Mouse (Mus musculus): ENCODE results near the gene Atp6v0c. TPM values are rescaled to one million over a fixed set of nuclear protein-coding genes. Genes with fewer than 3 reads are reported as not detected.

Gene Atp6v0c
- 1,000 to 10,000 TPM; 1,111 to 1,205 (median 1,168) TPM for total RNA-seq (2022)

DNA sequence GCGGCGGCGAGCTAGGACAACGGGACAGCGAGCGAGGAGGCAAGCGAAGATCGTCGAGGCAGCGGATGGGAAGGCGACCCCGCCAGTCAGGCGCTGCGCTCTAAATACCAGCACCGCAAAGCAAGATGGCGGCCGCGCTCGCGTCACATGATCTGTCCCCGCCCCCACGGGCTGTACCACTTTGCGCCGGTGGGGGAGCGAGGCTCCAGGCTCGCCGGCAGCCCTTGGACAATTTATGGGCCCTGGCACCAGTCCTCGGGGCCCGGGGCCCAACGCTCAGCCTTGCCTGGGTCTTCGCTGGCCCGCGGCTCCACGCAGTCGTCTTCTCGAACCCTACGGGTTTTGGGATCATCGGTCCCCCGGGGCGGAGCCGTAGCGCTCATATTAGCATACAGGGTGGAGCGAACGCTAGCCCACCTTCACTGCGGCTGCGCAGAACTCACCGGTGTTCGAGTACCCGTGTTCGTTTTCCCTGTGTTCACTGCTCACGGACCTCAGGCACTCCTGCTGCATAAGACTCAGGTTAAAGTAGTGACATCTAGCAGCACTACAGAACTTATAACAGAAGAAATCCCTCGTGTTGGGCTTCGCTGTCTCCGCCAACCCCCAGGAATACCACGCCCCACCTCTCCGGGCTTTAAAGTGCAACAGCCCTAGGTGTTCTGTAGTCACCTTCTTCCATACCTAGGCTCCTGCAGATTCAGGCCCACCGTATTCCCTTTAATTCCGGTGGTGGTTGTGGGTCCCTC is at the start of gene Atp6v0c:
TSS of gene Atp6v0c (minus strand) at position 386 of the 749 bp plus-strand sequence.
- peak; percentile 94 to 96 for DNase-seq (ENCODE audit: low spot score in 2 of 2)

DNA sequence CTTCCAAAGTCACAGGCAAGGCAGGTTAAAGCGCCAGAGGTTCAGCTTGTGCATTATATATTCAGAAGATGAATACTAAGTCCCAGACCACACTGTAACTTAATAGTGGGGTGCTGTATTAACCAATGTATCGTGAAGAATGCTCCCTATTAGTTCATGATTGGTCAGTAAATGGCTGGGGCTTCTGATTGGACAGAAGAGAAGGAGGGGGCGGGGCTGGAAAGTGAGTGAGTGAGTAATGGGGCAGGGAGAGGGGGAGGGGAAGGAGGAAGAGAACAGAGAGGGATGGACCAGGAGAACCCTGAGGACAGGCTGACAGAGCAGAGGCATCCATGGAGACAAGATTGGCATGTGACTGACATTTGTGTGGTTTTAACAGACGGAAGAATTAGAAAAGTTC is 47.3 kb upstream of the Atp6v0c start:
- no peak for DNase-seq (ENCODE audit: low spot score in 2 of 2)

DNA sequence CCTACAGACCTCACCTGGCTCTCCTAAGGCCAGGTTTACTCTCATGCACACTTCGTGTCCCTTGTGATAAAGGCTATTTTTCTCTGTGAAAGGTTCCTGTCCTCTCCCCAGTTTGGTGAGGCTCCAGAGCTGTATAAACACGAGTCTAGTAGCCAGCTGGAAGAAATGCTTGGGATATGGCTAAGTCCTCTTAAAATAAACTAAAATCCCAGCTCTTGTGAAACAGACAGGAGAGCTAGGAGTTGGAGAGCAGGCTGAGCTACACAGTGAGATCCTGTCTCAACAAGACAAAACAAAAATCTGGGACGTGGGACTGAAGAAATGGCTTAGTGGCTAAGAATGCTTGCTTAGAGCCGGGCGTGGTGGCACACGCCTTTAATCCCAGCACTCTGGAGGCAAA is 43.7 kb upstream of the Atp6v0c start:
- no peak for DNase-seq (ENCODE audit: low spot score in 2 of 2)

DNA sequence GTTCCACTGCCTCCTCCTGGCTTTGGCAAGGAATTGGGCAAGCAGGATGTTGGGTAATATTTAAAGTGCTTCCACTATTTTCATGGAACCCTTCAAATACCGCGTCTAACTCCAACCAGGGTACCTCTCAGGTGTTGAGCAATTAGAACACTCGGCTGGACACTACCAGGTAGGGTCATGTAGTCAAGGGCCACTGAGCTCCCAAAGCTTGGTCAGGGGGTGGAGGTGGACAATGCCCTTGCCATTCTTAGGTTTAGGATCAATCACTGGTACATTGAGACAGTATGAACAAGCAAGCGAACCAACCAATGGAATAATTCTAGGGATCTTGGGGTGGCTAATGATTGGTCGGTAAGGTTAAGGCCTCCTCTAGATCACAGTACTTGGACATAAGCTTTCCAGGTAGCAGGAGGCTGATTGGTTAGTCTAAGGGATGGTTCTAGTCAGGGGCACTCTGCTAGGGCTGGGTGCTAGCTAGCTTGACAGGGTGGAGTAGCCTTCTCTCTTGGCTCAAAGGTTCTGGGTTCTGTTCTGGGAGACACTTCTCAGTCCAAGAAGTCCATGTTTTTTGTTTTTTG is 43.0 kb upstream of the Atp6v0c start:
- DNase-seq (ENCODE audit: low spot score in 2 of 2): no peak

DNA sequence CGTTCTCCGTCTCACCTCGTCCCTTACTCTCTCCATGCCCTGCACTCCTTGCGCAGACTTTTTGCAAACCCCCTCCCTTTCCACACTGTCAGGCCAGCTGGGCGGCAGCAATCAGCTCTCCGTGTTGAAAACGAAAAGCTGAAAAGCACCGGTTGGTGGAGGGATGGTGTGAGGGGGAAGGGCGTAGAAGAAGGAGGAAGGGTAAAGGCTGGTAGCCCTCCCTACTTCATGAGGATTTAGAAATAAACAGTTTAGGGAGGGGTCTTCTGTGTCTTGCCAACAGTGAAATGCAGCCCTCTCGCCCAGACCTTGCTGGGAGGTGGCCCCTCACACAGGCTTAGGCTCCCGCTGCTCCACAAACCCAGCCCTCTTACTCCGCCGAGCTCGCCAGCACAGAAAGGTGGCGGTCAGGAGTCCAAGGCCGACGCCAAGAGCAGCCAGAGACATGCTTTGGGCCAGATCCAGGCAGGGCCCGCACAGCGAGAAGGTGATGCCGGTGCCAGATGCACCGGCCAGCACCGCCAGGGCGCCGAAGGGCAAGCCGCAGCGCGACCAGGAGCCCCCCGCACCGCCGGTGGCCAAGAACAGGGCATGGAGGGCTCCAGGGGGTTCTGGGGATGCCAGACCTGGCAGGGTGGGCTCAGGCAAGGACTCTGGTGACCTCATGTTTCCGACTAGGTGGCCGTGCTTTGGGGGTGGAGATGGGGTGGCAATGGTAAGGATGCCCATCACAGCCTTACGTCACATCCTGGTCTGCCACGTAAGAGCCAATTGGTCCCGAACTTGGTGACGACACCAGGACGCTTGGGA is 42.3 kb upstream of the Atp6v0c start:
- DNase-seq (ENCODE audit: low spot score in 2 of 2): peak; percentile 62 to 89

DNA sequence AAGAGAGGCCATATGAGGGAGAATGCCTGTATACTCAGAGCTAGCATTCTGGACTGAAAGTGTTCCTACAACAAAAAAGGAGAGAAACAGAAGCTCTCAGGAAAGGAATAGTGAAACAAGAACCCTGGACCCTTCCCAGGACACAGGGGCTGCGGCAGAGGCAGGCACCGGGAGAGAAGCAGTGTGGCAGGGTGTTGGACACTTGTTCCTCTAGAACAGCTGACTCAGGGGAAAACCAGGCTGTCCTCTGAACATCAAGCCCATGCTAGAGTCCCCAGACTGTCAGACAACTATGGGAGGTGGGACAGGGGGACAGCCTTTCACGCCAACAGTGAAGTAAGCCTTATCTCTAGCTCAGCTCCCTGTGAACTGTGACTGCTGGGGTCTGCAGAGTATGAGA is 41.1 kb upstream of the Atp6v0c start:
- DNase-seq (ENCODE audit: low spot score in 2 of 2): no peak

DNA sequence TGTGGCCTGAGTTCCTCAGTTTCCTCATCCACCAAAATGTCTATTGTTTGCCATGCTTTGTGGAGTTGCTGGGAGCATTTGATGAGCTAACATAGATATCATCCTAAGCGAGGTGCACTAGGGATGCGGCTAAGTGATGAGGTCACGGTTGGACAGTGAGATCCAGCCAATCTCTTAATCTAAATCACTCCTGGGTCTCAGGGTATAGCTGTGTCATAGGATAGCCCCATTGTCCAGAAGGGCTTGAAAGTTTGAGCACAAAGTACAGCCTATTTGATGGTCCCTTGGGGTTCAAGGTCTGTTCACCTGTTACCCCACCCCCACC is 40.4 kb upstream of the Atp6v0c start:
- DNase-seq (ENCODE audit: low spot score in 2 of 2): no peak

DNA sequence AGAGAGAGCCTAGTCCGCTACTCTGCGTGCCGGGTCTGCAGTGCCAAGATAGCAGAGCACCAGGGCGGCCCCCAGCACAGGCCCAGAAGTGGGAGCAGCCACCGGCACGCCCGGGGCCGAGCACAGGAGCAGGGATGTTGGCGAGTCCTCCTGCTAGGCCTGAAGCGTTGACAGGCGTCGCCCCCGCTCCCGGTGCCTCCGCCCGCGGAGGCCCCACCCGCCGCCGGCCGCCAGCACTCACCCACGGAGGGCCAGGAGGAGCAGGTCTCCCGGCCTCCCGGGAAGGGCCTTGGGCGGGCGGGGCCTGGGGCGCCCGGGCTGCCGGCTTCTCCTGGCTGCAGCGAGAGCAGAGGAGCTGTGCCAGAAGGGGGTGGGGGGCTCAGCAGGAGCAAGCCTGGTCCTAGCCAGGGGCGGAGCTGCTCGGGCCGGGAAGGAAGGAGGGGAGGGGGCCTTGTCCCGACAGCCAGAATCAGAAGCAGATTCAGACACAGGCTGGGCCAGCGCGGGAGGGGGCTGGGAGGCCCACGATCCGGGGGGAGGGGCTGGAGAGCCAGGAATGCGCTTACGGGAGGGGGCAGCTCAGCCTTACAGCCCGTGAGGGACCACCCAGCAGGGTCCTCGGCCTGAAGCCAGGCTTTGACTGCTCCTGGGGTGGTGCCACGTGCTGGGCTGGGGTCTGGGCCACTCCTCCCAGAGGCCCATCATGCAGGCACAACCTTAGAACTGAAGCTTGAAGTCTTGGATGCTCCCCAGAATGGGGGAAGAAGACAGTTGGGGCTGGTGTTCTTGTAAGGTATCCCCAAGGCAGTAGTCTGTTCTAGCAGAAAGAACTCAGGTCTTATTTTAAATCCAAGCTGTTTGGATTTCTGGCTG is 39.8 kb upstream of the Atp6v0c start, which contains the start of gene Ntn3:
TSS of gene Ntn3 (minus strand) at position 489 of the 873 bp plus-strand sequence.
- no peak for DNase-seq (ENCODE audit: low spot score in 2 of 2)

DNA sequence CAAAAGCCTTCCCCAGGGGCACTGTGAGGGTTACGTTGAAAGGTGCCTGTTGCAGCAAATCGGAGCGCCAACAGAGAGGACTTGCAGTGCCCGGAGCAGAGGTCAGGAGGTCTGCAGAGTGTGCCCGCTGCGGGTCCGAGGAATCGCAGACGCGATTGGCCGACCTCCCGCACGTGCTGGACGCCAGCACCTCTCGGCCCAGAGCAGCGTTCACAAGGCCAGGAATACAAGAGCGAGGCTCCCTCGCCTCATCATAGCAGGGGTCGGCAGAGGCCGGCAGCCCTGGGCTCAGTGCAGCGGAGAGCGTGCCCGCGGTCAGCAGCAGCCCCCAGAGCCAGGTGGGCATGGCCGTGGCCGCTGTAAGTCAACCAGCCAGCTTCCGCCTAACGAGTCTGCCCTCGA is 39.1 kb upstream of the Atp6v0c start:
- no peak for DNase-seq (ENCODE audit: low spot score in 2 of 2)

DNA sequence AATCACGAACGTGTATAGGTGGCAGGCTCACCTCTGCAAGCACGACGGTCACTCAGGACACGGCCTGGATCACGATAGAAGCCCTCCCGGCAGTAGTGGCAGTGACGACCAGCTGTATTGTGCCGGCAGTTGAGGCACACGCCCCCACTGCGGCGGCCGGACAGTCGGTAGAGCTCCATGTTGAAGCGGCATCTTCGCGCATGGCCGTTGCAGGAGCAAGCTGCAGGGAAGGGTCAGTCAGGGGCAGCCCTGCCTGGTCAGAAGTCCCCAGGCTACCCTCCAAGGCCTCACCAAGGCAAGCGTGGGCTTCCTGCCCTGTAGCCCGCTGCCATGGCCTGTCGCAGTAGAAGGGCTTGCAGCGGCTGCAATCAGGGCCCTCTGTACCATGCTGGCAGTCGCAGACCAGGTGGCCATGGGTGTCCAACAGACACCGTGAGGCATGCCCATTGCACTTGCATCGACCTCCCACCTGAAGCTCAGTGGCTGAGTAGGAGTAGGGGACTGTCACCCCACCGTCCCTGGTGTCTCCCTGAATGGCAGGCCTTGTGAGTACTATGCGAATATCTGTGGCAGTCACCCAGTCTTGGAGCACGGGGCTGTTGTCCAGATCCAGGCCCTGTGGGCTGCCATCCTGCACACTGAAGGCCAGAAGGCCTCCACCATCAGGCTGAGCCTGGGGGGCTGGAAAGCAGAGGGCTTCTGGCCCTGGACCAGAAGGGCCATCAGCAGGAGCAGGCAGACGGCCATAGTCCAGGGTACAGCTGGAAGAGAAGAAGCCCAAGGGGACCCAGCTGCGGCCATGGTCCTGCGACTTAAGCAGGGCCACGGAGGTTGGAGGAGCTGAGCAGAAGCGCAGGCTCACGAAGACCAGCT is 38.5 kb upstream of the Atp6v0c start:
- no peak for DNase-seq (ENCODE audit: low spot score in 2 of 2)

DNA sequence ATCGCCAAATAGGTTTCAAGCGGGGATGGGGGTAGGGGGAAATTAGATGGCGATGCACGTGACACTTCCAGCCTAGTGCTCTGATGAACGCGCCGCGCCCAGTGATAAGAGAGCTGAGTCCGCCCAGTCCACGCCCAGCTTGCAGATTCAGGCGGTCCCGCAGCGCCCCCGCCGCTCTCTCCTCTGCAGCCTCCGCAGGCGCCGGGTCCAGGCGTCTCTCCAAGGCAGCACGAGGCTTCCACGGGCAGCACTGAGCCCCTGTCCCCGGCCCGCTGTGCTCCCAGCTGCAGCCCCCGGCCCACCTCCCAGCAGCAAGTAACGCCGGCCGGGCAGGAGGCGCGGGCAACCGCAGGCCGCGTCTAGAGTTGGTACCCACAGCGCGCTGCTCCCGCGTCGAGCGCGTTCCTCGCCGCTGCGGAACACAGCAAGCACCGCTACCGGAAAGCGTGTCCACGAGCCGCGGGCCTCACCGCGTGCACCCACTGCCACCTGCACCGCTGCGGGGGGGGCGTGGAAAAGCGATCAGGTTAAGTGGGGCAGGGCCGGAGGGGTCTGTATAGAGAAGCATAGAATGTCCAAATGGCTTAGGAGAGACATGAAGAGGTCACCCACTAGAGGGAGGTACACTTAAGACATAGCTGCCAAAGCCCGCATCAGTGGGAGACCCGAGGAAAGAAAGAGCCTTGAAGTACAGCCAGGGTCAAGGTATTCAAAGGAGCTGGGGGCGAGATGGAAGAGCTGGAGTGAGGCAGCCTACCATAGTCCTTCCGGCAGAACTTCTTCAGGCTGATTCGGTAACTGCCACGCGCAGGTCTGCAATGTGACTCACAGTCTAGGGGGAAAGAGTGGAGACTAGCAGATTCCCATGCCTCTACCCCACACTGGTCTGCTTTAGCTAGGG is 37.2 kb upstream of the Atp6v0c start:
- DNase-seq (ENCODE audit: low spot score in 2 of 2): peak; percentile 59 to 81

DNA sequence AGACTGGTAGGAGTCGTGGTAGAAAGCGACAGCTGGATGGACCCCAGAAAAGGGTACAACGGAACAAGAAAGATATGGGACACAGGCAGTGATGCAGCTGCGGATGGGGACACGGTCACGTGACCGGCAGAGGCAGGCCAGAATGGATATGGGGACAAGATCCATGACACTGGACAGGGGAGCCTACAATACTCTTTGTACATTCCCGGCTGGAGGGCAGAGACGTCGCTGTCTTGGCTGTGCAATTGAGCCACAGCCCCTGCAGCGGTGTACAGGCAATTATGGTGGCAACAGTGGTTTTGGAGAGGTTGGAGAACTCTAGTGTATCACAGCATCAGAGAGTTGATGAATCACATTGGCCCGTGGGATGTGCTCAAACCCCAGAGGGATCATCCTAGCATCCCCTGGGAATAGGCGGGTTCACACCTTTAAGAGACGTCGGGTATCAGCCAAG is 36.4 kb upstream of the Atp6v0c start:
- DNase-seq (ENCODE audit: low spot score in 2 of 2): peak in 1 of 2 experiments; percentile 67

DNA sequence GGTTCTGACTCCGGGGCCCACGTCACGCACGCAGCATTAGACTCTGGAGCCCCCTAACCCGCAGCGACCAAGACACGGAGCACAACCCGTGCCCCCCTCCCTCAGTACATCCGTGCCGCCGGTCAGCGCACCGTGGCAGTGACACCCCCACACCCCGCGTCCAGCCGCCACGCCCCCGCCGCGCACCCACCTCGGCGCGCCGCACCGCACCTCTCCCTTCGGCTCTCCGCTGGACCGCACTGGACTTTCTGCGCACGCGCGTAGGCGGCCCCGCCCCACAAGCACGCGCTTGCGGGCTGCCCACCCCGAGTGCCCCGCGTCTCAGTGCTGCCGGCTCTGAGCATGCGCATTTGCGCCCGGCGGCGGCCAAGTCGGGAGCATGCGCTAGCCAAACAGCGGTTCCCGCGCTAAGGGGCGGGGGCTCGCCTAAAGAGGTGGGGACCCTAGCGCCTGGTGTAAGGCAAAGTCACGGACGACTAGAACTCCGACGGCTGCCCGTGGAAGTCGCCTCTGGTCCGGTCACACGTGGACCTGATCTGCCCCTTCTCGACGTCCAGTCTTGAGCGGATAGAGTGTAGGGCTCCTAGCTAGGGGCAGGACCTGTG is 35.9 kb upstream of the Atp6v0c start, which contains the start of gene Tbc1d24:
TSS of gene Tbc1d24 (minus strand) at position 279 of the 605 bp plus-strand sequence.
- DNase-seq (ENCODE audit: low spot score in 2 of 2): peak; percentile 90 to 93

DNA sequence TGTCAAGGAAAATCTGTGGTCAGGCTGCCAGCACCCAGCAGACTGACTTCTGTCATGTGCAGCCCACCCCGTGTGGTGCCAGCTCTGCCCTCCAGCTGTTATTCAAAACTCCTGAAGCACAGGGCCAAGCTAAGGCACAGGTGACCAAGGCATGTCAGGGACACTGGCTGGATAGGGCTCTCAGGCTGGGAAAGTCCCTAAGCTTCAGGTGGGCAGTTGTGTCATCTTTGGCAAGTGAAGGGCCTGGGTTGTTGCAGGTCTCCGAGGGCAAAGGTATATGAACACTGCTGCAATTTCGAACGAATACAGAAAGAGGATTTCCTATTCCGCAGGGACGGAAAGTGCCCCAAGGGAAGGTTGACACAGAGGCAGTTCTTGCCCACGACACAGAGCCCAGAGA is 35.3 kb upstream of the Atp6v0c start:
- DNase-seq (ENCODE audit: low spot score in 2 of 2): no peak

DNA sequence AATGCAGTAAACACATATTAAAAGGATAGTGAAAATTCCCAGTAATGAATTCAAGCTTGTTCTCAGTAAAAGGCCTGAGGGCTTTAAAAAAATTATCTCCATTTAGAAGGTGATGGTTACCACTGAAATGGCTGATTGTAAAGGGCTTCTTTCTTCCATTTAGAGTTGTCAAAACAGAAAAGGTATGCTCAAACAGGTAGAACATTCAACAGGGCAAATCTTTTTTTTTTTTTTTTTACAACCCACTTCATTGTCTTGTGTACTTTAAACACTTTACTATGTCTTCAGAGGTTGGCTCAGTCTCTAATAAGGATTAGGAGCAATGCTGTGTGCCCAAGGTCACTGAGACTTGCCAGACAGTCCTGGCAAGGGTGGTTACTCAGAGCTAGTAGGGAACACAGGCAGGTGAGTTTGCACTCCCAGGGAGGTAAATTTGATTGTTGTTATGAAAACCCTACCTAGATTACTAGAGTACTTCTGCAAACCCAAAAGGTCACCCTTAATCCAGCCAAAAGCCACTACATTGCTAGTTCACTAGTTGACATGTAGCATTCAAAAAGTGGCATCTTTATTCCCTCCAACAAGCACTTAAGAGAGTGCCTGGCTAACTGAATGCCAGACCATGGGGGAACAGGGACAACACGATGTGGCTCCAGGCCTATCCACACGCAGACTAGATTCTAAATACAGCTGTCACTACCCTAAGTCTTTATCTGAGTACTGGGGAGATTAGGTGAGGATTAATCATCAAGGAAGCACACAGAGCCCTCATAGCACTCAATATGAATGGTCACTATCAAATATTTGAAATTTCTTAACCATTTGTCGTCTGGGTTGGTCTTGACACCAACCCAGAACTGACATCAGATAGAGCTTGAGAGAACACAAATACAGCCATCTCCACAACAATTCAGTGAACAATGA is 34.4 kb upstream of the Atp6v0c start:
- no peak for DNase-seq (ENCODE audit: low spot score in 2 of 2)

DNA sequence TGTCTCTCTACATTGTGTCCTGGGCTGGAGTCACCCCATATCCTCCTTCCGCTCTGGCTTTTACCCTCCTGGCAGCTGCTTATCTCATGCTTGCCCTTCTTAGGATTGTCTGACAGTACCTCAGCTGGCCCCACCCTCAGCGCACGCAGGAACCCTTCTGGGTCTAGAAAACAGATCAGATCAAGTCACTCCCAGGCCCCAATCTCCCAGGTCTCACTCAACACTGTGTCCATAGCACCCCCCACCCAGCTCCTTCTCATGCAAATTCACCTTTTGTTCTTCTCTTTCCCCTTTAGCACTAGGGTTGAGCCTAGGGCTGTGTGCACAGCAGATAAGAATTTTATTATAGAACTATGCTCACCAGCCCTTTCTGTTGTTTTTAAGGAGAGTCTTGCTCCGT is 33.6 kb upstream of the Atp6v0c start:
- no peak for DNase-seq (ENCODE audit: low spot score in 2 of 2)

DNA sequence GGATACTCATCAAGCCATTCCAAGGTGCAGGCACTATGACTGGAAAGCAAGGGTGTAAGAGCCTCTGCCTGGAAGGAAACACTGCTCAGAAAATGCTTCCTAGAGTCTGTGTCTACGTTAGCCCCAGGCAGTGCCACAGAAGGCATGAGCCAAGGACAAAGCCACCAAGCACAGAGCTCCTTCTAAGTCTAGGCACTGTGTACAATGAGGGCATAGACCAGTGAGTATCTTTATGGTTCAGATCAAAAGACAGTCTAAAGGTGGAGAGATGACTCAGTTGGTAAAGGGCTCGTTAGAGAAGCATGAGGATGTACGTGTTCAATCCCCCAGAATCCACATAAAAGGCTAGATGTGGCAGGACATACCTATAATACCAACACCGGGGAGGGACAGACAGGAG is 31.6 kb upstream of the Atp6v0c start:
- no peak for DNase-seq (ENCODE audit: low spot score in 2 of 2)

DNA sequence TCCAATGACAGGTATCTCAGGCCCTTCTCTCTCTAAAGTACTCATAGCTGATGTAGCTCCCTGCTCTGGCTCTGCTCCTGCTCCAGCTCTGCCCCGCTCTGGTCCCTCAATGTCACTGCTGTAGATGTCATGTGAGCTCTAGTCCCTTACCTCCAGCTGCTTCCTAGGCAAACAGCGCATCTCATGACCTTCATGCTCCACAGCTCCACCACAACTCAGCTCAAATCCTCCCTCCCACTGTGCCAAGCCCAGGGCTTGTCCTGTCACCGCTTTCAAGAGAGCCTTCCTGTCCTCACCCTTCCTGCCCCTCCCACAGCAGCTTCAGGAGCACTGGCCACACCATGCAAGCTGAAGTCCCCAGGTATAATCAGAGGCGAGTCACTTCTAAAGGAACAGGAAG is 30.2 kb upstream of the Atp6v0c start:
- no peak for DNase-seq (ENCODE audit: low spot score in 2 of 2)

Measured in left cerebral cortex, adult 8-10 months (tissue).